Mouse (Mus musculus): Measurements from ENCODE around the gene Cdcp1.

DNA sequence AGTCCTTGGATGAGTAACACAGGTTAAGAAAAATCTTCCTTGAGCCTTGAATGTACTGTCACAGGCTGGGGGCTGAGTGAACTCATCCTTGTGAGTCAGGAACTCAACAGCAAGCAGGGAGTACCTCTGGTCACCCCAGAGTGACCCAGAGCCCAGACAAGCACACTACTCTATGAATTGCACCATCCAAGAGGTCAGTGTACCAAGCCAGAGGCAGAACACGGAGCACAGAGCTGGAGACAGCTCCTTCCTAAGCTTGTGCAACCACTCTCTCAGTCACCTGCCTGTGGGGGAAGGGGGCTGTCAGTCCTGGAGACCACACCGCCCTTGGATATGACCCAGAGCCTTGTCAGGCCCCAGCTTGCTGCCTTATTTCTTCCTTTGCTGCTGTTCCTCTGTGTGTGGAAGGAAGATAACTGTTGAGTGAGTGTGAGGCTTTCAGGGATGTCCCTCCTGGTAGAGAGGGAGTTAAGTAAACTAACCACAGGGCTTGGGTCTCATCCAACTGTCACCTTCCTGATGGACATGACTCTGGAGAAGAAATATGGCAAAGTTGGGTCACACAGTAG, 9.1 kb upstream of the Cdcp1 start:
- TF ChIP-seq CTCF (conservative IDR thresholded peaks at IDR 0.05; ENCODE audit: insufficient read depth, insufficient read length, low read depth, low read length) (no peak), POLR2A (IDR thresholded peaks at IDR 0.05; ENCODE audit: low read depth, low read length) (no peak)

All from kidney, adult 2 months (tissue).